Comparison of ENCODE assay signal across 28 mouse cellular contexts in the genomic region with DNA sequence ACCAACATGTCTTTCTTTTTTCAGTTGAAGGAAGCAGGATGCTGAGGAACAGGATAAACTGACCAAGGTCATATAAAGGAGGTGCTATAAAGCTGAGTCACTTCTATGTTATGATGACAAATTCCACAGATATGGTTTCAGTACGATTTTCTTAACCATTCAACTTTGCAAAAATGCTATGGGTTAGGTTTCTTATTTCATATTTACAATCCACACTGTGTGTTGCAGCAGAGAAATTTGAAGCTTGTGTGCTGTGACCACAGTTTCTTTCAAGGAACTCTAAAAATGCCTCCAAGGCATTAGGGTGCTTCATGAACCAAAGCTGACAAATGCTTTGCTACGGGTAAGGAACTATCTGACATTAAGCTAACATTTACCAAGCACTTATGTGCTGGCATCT.
"Had no signal": no experiment of that assay in that cellular context is flagged by ENCODE, and none has a peak within 500 bp of the region (broad histone marks: within the 10 kb centered on the region; RNA-seq: fewer than 3 reads in every experiment).

No protein-coding gene starts in this region.

- H3K4me1 ChIP-seq: heart, embryonic 13.5 days; heart, embryonic 15.5 days; hindbrain, embryonic 13.5 days; hindbrain, embryonic 15.5 days; kidney, embryonic 15.5 days; limb, embryonic 10.5 days; limb, embryonic 12.5 days; liver, embryonic 13.5 days; liver, embryonic 15.5 days had no signal

- H3K4me3 ChIP-seq: heart, adult 2 months; heart, embryonic 13.5 days; heart, embryonic 15.5 days; hindbrain, embryonic 13.5 days; hindbrain, embryonic 15.5 days; kidney, embryonic 15.5 days; limb, embryonic 10.5 days; limb, embryonic 12.5 days; liver, embryonic 13.5 days; liver, embryonic 15.5 days had no signal

- H3K9me3 ChIP-seq: heart, embryonic 13.5 days; heart, embryonic 15.5 days; hindbrain, embryonic 13.5 days; hindbrain, embryonic 15.5 days; kidney, embryonic 15.5 days; limb, embryonic 10.5 days; limb, embryonic 12.5 days; liver, embryonic 13.5 days; liver, embryonic 15.5 days had no signal

- H3K9ac ChIP-seq: heart, embryonic 13.5 days; heart, embryonic 15.5 days; hindbrain, embryonic 13.5 days; hindbrain, embryonic 15.5 days; kidney, embryonic 15.5 days; limb, embryonic 12.5 days; liver, embryonic 13.5 days; liver, embryonic 15.5 days had no signal

- H3K4me2 ChIP-seq: heart, embryonic 11.5 days; heart, embryonic 13.5 days; heart, embryonic 15.5 days; hindbrain, embryonic 13.5 days; hindbrain, embryonic 15.5 days; kidney, embryonic 15.5 days; limb, embryonic 12.5 days; liver, embryonic 11.5 days; liver, embryonic 13.5 days; liver, embryonic 15.5 days had no signal

- H3K27ac ChIP-seq: heart, adult 2 months; heart, embryonic 13.5 days; heart, embryonic 15.5 days; hindbrain, embryonic 13.5 days; hindbrain, embryonic 15.5 days; hindbrain, postnatal 0 days; kidney, embryonic 15.5 days; kidney, postnatal 0 days; limb, embryonic 10.5 days; limb, embryonic 12.5 days; liver, embryonic 13.5 days; liver, embryonic 15.5 days had no signal

- ATAC-seq: hindbrain, postnatal 0 days; intestine, embryonic 16.5 days had no signal

- DNase-seq: gastrocnemius, postnatal 14 days; gastrocnemius, postnatal 36 days; heart, adult 11 months; heart, adult 2 months; heart, postnatal 14 days; heart, postnatal 36 days; kidney, adult 11 months; kidney, adult 2 months; kidney, adult 9 months; kidney, postnatal 14 days; kidney, postnatal 36 days; layer of hippocampus, adult 9-11 months; layer of hippocampus, postnatal 36 days; liver; liver, embryonic 13.5 days had no signal

- H3K36me3 ChIP-seq: heart, embryonic 13.5 days; heart, embryonic 15.5 days; hindbrain, embryonic 13.5 days; hindbrain, embryonic 15.5 days; kidney, embryonic 15.5 days; limb, embryonic 10.5 days; limb, embryonic 12.5 days; liver, embryonic 13.5 days; liver, embryonic 15.5 days had no signal

- H3K27me3 ChIP-seq: heart, embryonic 13.5 days; heart, embryonic 15.5 days; hindbrain, embryonic 13.5 days; hindbrain, embryonic 15.5 days; kidney, embryonic 15.5 days; limb, embryonic 12.5 days; liver, embryonic 13.5 days; liver, embryonic 15.5 days had no signal
